Mouse (Mus musculus): ENCODE results near the gene Clba1. TPM values are rescaled to one million over a fixed set of nuclear protein-coding genes. Genes with fewer than 3 reads are reported as not detected.

Clba1 gene
- polyA plus RNA-seq, 1 experiment: 19.1 TPM

DNA sequence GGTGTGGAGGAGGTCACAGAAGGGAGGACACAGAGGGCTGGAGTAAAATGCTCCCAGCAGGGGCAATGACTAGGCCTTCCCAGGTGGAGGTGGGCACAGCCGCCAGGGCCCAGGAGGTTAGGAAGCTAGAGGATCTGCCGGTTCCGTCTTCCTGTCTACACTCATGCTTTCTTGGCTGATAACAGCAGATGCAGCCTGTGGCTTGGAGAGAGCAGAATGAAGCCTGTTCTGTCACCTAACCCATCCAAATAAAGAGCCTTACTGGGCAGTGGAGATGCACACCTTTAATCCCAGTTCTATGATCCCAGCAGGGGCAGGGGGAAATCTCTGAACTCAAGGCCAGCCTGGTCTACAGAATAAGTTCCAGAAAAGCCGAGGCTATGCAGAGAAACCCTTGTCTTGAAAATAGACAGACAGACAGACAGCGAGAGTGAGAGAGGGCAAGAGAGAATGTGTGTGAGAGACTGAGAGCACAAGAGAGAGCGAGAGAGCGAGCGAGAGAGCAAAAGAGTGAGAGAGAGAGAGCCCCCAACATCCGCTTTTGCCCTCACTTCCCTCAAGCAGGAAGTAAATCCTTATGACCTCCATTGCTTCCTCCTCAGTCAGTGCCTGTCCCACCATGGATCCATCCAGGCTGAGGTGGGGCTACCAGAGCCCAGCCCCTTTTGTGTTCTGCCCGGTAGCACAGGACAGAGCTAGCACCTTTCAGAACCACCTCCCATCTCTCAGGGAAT is 9.3 kb upstream of the Clba1 start:
- Histone ChIP-seq H3K27ac (ENCODE audit: insufficient read depth, low read depth, low read length) (no peak overlapping the region), H3K4me1 (ENCODE audit: control insufficient read depth, insufficient read depth, low read length) (0 out of 2 replicates have a peak, but pooled peaks cover 3% of the 10 kb centered on the region), H3K4me3 (ENCODE audit: insufficient read depth, low read depth, low read length) (no peak overlapping the region), H3K36me3 (ENCODE audit: control insufficient read depth, insufficient read depth, low read length) (no peaks in the 10 kb centered on the region), H3K27me3 (replicated peaks; ENCODE audit: control insufficient read depth, insufficient read depth, low read length) (no peaks in the 10 kb centered on the region)
- WGBS: 87% methylated on average over 10 of the region's 10 CpGs
- DNase-seq: no peak
- TF ChIP-seq CTCF (conservative IDR thresholded peaks at IDR 0.05; ENCODE audit: insufficient read depth, insufficient read length, low read depth, low read length) (no peak), POLR2A (IDR thresholded peaks at IDR 0.05; ENCODE audit: low read depth, low read length) (no peak)

DNA sequence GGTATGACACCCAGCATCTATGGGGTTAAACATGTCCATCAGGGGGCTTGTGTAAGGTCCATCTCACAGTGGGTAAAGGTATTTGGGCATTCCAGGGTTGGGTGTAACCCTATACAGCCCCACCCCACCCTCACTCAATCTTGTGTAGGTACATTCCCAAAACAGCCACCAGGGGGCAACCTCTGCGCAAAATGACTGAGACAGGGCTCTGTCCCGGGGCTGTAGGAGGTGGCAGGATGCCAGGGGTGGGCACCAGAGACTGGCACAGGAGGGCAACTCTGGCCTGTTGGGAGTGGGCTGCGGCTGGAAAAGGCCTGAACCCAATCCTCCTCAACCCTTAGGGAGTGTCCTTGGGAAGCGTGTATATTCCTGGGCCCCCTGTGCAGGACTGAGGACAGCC is 8.3 kb upstream of the Clba1 start:
- peak; percentile 67 for TF ChIP-seq CTCF (conservative IDR thresholded peaks at IDR 0.05; ENCODE audit: insufficient read depth, insufficient read length, low read depth, low read length)
- TF ChIP-seq POLR2A (IDR thresholded peaks at IDR 0.05; ENCODE audit: low read depth, low read length): no peak
- Histone ChIP-seq H3K27me3 (replicated peaks; ENCODE audit: control insufficient read depth, insufficient read depth, low read length) (no peaks in the 10 kb centered on the region), H3K4me1 (ENCODE audit: control insufficient read depth, insufficient read depth, low read length) (0 out of 2 replicates have a peak, but pooled peaks cover 3% of the 10 kb centered on the region), H3K4me3 (ENCODE audit: insufficient read depth, low read depth, low read length) (no peak overlapping the region), H3K36me3 (ENCODE audit: control insufficient read depth, insufficient read depth, low read length) (no peaks in the 10 kb centered on the region), H3K27ac (ENCODE audit: insufficient read depth, low read depth, low read length) (no peak overlapping the region)
- peak; percentile 68 for DNase-seq
- WGBS: 12% methylated on average over 4 of the region's 4 CpGs

DNA sequence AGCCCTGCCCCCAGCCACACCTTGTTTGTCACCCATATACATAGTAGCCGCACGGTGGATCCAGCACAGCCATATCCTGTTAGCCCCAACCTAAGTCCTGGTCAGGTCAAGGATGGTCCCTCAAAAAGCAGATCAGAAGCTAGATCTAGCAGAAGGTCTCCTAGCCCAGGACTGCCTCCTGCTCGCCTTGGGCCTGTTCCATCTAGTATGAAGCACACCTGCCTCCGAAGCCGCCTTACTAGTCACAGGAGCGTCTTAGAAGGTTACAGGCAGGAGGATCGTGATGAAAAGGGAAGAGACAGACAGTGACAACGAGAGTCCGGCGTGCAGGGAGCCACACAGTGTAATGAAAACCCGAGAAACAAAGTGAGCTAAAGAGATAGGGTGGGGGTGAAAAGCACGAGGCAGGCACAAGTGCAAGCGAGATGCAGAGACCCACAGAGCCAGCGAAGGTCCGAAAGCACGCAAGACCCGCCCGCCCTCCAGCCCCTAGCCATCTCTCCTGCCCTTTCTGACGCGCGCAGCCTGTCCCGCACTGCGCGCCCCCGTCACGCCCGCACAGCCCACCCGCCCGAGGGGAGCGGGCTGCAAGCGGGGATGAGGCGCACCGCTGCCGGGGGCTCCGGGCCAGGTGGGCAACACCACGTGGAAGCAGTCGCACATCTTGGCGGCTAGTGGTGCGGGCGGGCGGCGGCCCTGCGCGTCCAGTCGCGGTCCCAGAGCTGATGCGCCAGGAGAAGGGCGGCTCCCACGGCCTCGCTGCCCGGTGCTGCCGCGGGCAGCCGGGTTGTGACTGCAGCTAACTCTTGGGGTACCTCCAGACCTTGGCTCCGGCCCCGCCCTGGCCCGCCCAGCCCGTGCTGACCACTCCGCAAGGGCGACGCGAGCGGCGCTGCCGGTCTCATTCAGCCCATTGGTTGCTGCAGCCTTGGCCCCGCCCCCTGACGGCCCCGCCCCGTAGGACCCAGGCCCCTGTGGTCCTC is 6.6 kb upstream of the Clba1 start, which contains the start of gene Ahnak2:
Ahnak2 (minus strand) TSS at position 794 of the 983 bp plus-strand sequence.
- H3K36me3 ChIP-seq (ENCODE audit: control insufficient read depth, insufficient read depth, low read length): no peaks in the 10 kb centered on the region
- peak within 1 kb of the TSS; percentile 25; the same call in 1 of the 2 replicates for H3K4me3 ChIP-seq (ENCODE audit: insufficient read depth, low read depth, low read length)
- H3K27ac ChIP-seq (ENCODE audit: insufficient read depth, low read depth, low read length): no peak within 1 kb of the TSS
- 5% methylated on average over 65 of the region's 69 CpGs for WGBS
- H3K4me1 ChIP-seq (ENCODE audit: control insufficient read depth, insufficient read depth, low read length): 0 out of 2 replicates have a peak, but pooled peaks cover 3% of the 10 kb centered on the region
- no peaks in the 10 kb centered on the region for H3K27me3 ChIP-seq (replicated peaks; ENCODE audit: control insufficient read depth, insufficient read depth, low read length)
- peak; percentile 40 for DNase-seq
- TF ChIP-seq POLR2A (IDR thresholded peaks at IDR 0.05; ENCODE audit: low read depth, low read length) (no peak), CTCF (conservative IDR thresholded peaks at IDR 0.05; ENCODE audit: insufficient read depth, insufficient read length, low read depth, low read length) (no peak)

DNA sequence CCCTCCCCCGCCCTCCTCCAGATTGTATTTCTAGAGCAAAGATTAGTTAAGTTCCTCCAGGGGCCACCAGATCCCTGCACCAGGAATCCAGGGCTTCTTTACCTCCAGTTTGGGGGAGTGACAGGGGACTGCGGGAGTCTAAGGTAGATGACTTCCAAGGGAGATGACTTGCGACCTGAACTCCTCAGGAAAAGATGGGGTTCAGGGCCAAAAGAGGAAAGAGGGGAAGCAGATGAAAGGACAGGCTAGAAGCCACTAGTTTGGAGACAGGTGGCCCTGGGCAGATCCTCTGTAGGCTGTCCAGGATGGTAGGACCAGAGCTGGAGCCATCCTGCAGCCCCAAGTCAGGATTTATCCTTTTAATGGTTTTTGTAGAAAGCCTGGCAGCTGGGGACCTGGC is 5.8 kb upstream of the Clba1 start:
- Histone ChIP-seq H3K27ac (ENCODE audit: insufficient read depth, low read depth, low read length) (no peak overlapping the region), H3K36me3 (ENCODE audit: control insufficient read depth, insufficient read depth, low read length) (no peaks in the 10 kb centered on the region), H3K4me3 (ENCODE audit: insufficient read depth, low read depth, low read length) (no peak overlapping the region), H3K4me1 (ENCODE audit: control insufficient read depth, insufficient read depth, low read length) (0 out of 2 replicates have a peak, but pooled peaks cover 3% of the 10 kb centered on the region), H3K27me3 (replicated peaks; ENCODE audit: control insufficient read depth, insufficient read depth, low read length) (no peaks in the 10 kb centered on the region)
- no peak for DNase-seq
- TF ChIP-seq CTCF (conservative IDR thresholded peaks at IDR 0.05; ENCODE audit: insufficient read depth, insufficient read length, low read depth, low read length): no peak
- TF ChIP-seq POLR2A (IDR thresholded peaks at IDR 0.05; ENCODE audit: low read depth, low read length): no peak
- 38% methylated on average over 3 of the region's 3 CpGs for WGBS

DNA sequence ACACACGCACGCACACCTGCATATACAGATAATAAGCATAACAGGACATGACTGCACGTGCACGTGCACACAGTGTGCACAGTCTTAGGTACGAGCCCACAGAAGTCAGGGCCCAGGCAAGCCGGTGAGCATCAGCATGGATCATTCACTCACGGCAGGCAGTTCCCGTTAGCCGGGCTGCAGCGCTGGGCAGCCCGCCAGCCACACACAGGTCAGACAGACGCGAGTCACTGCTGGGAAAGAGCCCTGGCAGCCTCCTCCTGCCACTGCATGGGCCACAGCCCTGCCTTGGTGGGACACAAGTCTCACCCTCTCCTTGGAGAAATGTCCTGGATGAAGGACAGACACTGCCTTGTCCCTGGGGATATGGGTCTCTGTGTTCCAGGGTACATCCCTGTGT is 4.7 kb upstream of the Clba1 start:
- DNase-seq: peak; percentile 30
- Histone ChIP-seq H3K36me3 (ENCODE audit: control insufficient read depth, insufficient read depth, low read length) (no peaks in the 10 kb centered on the region), H3K4me1 (ENCODE audit: control insufficient read depth, insufficient read depth, low read length) (no peaks in the 10 kb centered on the region), H3K27ac (ENCODE audit: insufficient read depth, low read depth, low read length) (no peak overlapping the region), H3K4me3 (ENCODE audit: insufficient read depth, low read depth, low read length) (no peak overlapping the region), H3K27me3 (replicated peaks; ENCODE audit: control insufficient read depth, insufficient read depth, low read length) (no peaks in the 10 kb centered on the region)
- TF ChIP-seq CTCF (conservative IDR thresholded peaks at IDR 0.05; ENCODE audit: insufficient read depth, insufficient read length, low read depth, low read length): no peak
- TF ChIP-seq POLR2A (IDR thresholded peaks at IDR 0.05; ENCODE audit: low read depth, low read length): no peak
- 32% methylated on average over 13 of the region's 13 CpGs for WGBS

DNA sequence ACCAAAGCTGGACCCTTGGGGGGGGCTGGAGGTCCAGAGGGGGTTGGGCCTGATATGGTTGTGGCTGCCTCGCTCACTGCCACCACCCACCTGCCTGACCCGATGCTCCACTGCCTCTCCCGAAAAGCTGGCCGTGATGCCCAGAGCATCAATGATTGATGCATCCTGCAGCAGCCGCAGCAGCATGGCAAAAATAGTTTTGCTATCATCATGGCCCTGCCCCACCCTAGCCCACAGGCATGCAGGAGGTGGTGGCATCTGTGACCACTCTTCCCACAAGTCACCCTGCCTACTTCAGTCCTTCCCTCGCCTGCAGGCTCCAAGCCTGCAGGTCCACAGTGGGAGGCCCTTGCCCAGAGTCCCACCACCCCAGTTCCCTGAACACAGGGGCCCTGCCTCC is 2.7 kb upstream of the Clba1 start:
- no peak overlapping the region for H3K4me3 ChIP-seq (ENCODE audit: insufficient read depth, low read depth, low read length)
- DNase-seq: no peak
- no peaks in the 10 kb centered on the region for H3K36me3 ChIP-seq (ENCODE audit: control insufficient read depth, insufficient read depth, low read length)
- H3K27me3 ChIP-seq (replicated peaks; ENCODE audit: control insufficient read depth, insufficient read depth, low read length): no peaks in the 10 kb centered on the region
- H3K4me1 ChIP-seq (ENCODE audit: control insufficient read depth, insufficient read depth, low read length): peaks cover 6% of the 10 kb centered on the region; the same call in 1 of the 2 replicates
- 79% methylated on average over 6 of the region's 6 CpGs for WGBS
- no peak overlapping the region for H3K27ac ChIP-seq (ENCODE audit: insufficient read depth, low read depth, low read length)
- TF ChIP-seq CTCF (conservative IDR thresholded peaks at IDR 0.05; ENCODE audit: insufficient read depth, insufficient read length, low read depth, low read length): no peak
- TF ChIP-seq POLR2A (IDR thresholded peaks at IDR 0.05; ENCODE audit: low read depth, low read length): no peak
